Mouse (Mus musculus): Measurements from ENCODE around the gene Zfp658. TPM values are rescaled to one million over a fixed set of nuclear protein-coding genes. Genes with fewer than 3 reads are reported as not detected.

The Zfp658 gene
- polyA plus RNA-seq, 1 experiment: 7.5 TPM

GRCm38 (mm10) chr7:43622927-43623326 lies 60.9 kb downstream of the Zfp658 start:
- Histone ChIP-seq H3K4me3 (ENCODE audit: insufficient read depth, low read length) (no peak overlapping the region), H3K4me1 (ENCODE audit: control insufficient read depth, insufficient read depth, low read length) (no peaks in the 10 kb centered on the region), H3K27ac (ENCODE audit: insufficient read depth, low read depth, low read length) (no peak overlapping the region)
- TF ChIP-seq CTCF (IDR thresholded peaks at IDR 0.05; ENCODE audit: low read depth, low read length): no peak
- no peak for TF ChIP-seq POLR2A (IDR thresholded peaks at IDR 0.05; ENCODE audit: borderline replicate concordance, low read depth, low read length)

GRCm38 (mm10) chr7:43623819-43624218 lies 61.8 kb downstream of the Zfp658 start:
- Histone ChIP-seq H3K4me1 (ENCODE audit: control insufficient read depth, insufficient read depth, low read length) (no peaks in the 10 kb centered on the region), H3K27ac (ENCODE audit: insufficient read depth, low read depth, low read length) (no peak overlapping the region), H3K4me3 (ENCODE audit: insufficient read depth, low read length) (no peak overlapping the region)
- no peak for TF ChIP-seq POLR2A (IDR thresholded peaks at IDR 0.05; ENCODE audit: borderline replicate concordance, low read depth, low read length)
- no peak for TF ChIP-seq CTCF (IDR thresholded peaks at IDR 0.05; ENCODE audit: low read depth, low read length)

Other genes starting within 250 kb of the Zfp658 start
- 29.9 and 33.0 TPM in 2 replicates for gene Zfp715, start 249.0 kb upstream of the Zfp658 start, polyA plus RNA-seq (2012; ENCODE audit: insufficient read depth, insufficient read length, missing spikeins)
- gene Siglecf, start 210.9 kb upstream of the Zfp658 start, polyA plus RNA-seq (2012; ENCODE audit: insufficient read depth, insufficient read length, missing spikeins): 0.59 TPM in 1 of 2 replicates, not detected in the other
- gene Siglecg, start 154.1 kb upstream of the Zfp658 start, polyA plus RNA-seq (2012; ENCODE audit: insufficient read depth, insufficient read length, missing spikeins): not detected in 2 replicates
- not detected in 2 replicates for gene Lim2, start 134.6 kb upstream of the Zfp658 start, polyA plus RNA-seq (2012; ENCODE audit: insufficient read depth, insufficient read length, missing spikeins)
- gene Nkg7, start 125.2 kb upstream of the Zfp658 start, polyA plus RNA-seq (2012; ENCODE audit: insufficient read depth, insufficient read length, missing spikeins): not detected in 2 replicates
- not detected in 2 replicates for gene Cldnd2, start 121.5 kb upstream of the Zfp658 start, polyA plus RNA-seq (2012; ENCODE audit: insufficient read depth, insufficient read length, missing spikeins)
- 79.5 and 87.0 TPM in 2 replicates for gene Etfb, start 118.2 kb upstream of the Zfp658 start, polyA plus RNA-seq (2012; ENCODE audit: insufficient read depth, insufficient read length, missing spikeins)
- gene Gm45233, start 118.1 kb upstream of the Zfp658 start, polyA plus RNA-seq (2012; ENCODE audit: insufficient read depth, insufficient read length, missing spikeins): not detected in 2 replicates
- gene Vsig10l, start 99.1 kb upstream of the Zfp658 start, polyA plus RNA-seq (2012; ENCODE audit: insufficient read depth, insufficient read length, missing spikeins): 4.5 and 4.9 TPM in 2 replicates
- not detected in 2 replicates for gene Iglon5, start 72.2 kb upstream of the Zfp658 start, polyA plus RNA-seq (2012; ENCODE audit: insufficient read depth, insufficient read length, missing spikeins)
- not detected in 2 replicates for gene 4931406B18Rik, start 56.3 kb upstream of the Zfp658 start, polyA plus RNA-seq (2012; ENCODE audit: insufficient read depth, insufficient read length, missing spikeins)
- gene Cd33, start 17.8 kb upstream of the Zfp658 start, polyA plus RNA-seq (2012; ENCODE audit: insufficient read depth, insufficient read length, missing spikeins): 54.9 and 67.4 TPM in 2 replicates
- gene Zfp719, start 17.4 kb downstream of the Zfp658 start, polyA plus RNA-seq (2012; ENCODE audit: insufficient read depth, insufficient read length, missing spikeins): 4.7 and 5.5 TPM in 2 replicates
- not detected in 2 replicates for gene Zfp819, start 44.9 kb downstream of the Zfp658 start, polyA plus RNA-seq (2012; ENCODE audit: insufficient read depth, insufficient read length, missing spikeins)
- gene Ceacam18, start 72.5 kb downstream of the Zfp658 start, polyA plus RNA-seq (2012; ENCODE audit: insufficient read depth, insufficient read length, missing spikeins): not detected in 2 replicates
- 41.5 and 47.6 TPM in 2 replicates for gene Siglece, start 97.9 kb downstream of the Zfp658 start, polyA plus RNA-seq (2012; ENCODE audit: insufficient read depth, insufficient read length, missing spikeins)
- 4.7 and 7.7 TPM in 2 replicates for gene Ctu1, start 109.8 kb downstream of the Zfp658 start, polyA plus RNA-seq (2012; ENCODE audit: insufficient read depth, insufficient read length, missing spikeins)
- gene Klk14, start 128.2 kb downstream of the Zfp658 start, polyA plus RNA-seq (2012; ENCODE audit: insufficient read depth, insufficient read length, missing spikeins): not detected in 2 replicates
- not detected in 2 replicates for gene Klk13, start 150.3 kb downstream of the Zfp658 start, polyA plus RNA-seq (2012; ENCODE audit: insufficient read depth, insufficient read length, missing spikeins)
- gene Klk12, start 206.6 kb downstream of the Zfp658 start, polyA plus RNA-seq (2012; ENCODE audit: insufficient read depth, insufficient read length, missing spikeins): not detected in 2 replicates
- not detected in 2 replicates for gene Klk11, start 212.3 kb downstream of the Zfp658 start, polyA plus RNA-seq (2012; ENCODE audit: insufficient read depth, insufficient read length, missing spikeins)
- gene Klk10, start 218.8 kb downstream of the Zfp658 start, polyA plus RNA-seq (2012; ENCODE audit: insufficient read depth, insufficient read length, missing spikeins): not detected in 2 replicates
- not detected in 2 replicates for gene Klk9, start 229.6 kb downstream of the Zfp658 start, polyA plus RNA-seq (2012; ENCODE audit: insufficient read depth, insufficient read length, missing spikeins)
- gene Klk8, start 235.3 kb downstream of the Zfp658 start, polyA plus RNA-seq (2012; ENCODE audit: insufficient read depth, insufficient read length, missing spikeins): not detected in 2 replicates
- gene Klk7, start 249.0 kb downstream of the Zfp658 start, polyA plus RNA-seq (2012; ENCODE audit: insufficient read depth, insufficient read length, missing spikeins): not detected in 2 replicates